Mouse (Mus musculus): ENCODE measurements around the gene Apoc4. TPM values are rescaled to one million over a fixed set of nuclear protein-coding genes. Genes with fewer than 3 reads are reported as not detected.
A peak's percentile ranks its signal among the peaks of the same experiment; 100 is the strongest.

The Apoc4 gene
- total and polyA plus RNA-seq, 3 experiments, result 0.22 to 0.27 TPM; not detected in 1

- no peak for TF ChIP-seq POLR2AphosphoS5 (IDR thresholded peaks at IDR 0.05; ENCODE audit: insufficient replicate concordance, low read depth, low read length)
- no peak for TF ChIP-seq CTCF (IDR thresholded peaks at IDR 0.05; ENCODE audit: low read depth, low read length)
- TF ChIP-seq TAL1 (conservative IDR thresholded peaks at IDR 0.05; ENCODE audit: low read depth, low read length), result no peak
- no peak for TF ChIP-seq GATA1 (IDR thresholded peaks at IDR 0.05; ENCODE audit: borderline replicate concordance, low read length)
- TF ChIP-seq GATA2 (IDR thresholded peaks at IDR 0.05; ENCODE audit: borderline replicate concordance, low read depth, low read length), result no peak
- DNase-seq (ENCODE audit: low spot score) (no peak), ATAC-seq (ENCODE audit: extremely low read depth, insufficient number of reproducible peaks, low FRiP score, poor library complexity, severe bottlenecking) (no peak)
- no peaks in the 10 kb centered on the region for H3K9me3 ChIP-seq (replicated peaks)
- no peak overlapping the region for H3K4me3 ChIP-seq (ENCODE audit: low read depth, low read length)
- H3K27me3 ChIP-seq (ENCODE audit: insufficient read depth, low read length), result peaks cover 8% of the 10 kb centered on the region; the same call in 1 of the 2 replicates
- H3K36me3 ChIP-seq (replicated peaks), result no peaks in the 10 kb centered on the region
- peaks cover 14% of the 10 kb centered on the region; the same call in 1 of the 2 replicates for H3K4me1 ChIP-seq (ENCODE audit: insufficient read depth, low read depth, low read length)
Observed at GRCm38 (mm10) chr7:19675824-19676223, 5.5 kb downstream of the Apoc4 start.

- DNase-seq (ENCODE audit: low spot score) (no peak), ATAC-seq (ENCODE audit: extremely low read depth, insufficient number of reproducible peaks, low FRiP score, poor library complexity, severe bottlenecking) (no peak)
- peaks cover 29% of the 10 kb centered on the region for H3K4me1 ChIP-seq (ENCODE audit: insufficient read depth, low read depth, low read length)
- H3K9me3 ChIP-seq (replicated peaks), result no peaks in the 10 kb centered on the region
- H3K4me3 ChIP-seq (ENCODE audit: low read depth, low read length), result no peak overlapping the region
- H3K36me3 ChIP-seq (replicated peaks), result no peaks in the 10 kb centered on the region
- TF ChIP-seq TAL1 (conservative IDR thresholded peaks at IDR 0.05; ENCODE audit: low read depth, low read length) (no peak), CTCF (IDR thresholded peaks at IDR 0.05; ENCODE audit: low read depth, low read length) (no peak), POLR2AphosphoS5 (IDR thresholded peaks at IDR 0.05; ENCODE audit: insufficient replicate concordance, low read depth, low read length) (no peak), GATA1 (IDR thresholded peaks at IDR 0.05; ENCODE audit: borderline replicate concordance, low read length) (no peak), GATA2 (IDR thresholded peaks at IDR 0.05; ENCODE audit: borderline replicate concordance, low read depth, low read length) (no peak)
- peaks cover 5% of the 10 kb centered on the region; the same call in 1 of the 2 replicates for H3K27me3 ChIP-seq (ENCODE audit: insufficient read depth, low read length)
Observed at GRCm38 (mm10) chr7:19673083-19673699, 8.1 kb downstream of the Apoc4 start.

GRCm38 (mm10) chr7:19671511-19671910, 9.8 kb downstream of the Apoc4 start:
- peaks cover 8% of the 10 kb centered on the region for H3K27me3 ChIP-seq (ENCODE audit: insufficient read depth, low read length)
- no peak for TF ChIP-seq GATA2 (IDR thresholded peaks at IDR 0.05; ENCODE audit: borderline replicate concordance, low read depth, low read length)
- no peak for TF ChIP-seq POLR2AphosphoS5 (IDR thresholded peaks at IDR 0.05; ENCODE audit: insufficient replicate concordance, low read depth, low read length)
- no peak for TF ChIP-seq GATA1 (IDR thresholded peaks at IDR 0.05; ENCODE audit: borderline replicate concordance, low read length)
- TF ChIP-seq TAL1 (conservative IDR thresholded peaks at IDR 0.05; ENCODE audit: low read depth, low read length), result no peak
- no peak for TF ChIP-seq CTCF (IDR thresholded peaks at IDR 0.05; ENCODE audit: low read depth, low read length)
- H3K9me3 ChIP-seq (replicated peaks), result no peaks in the 10 kb centered on the region
- ATAC-seq (ENCODE audit: extremely low read depth, insufficient number of reproducible peaks, low FRiP score, poor library complexity, severe bottlenecking), result no peak
- H3K4me3 ChIP-seq (ENCODE audit: low read depth, low read length), result no peak overlapping the region
- no peak for DNase-seq (ENCODE audit: low spot score)
- H3K36me3 ChIP-seq (replicated peaks), result no peaks in the 10 kb centered on the region
- H3K4me1 ChIP-seq (ENCODE audit: insufficient read depth, low read depth, low read length), result peaks cover 31% of the 10 kb centered on the region

GRCm38 (mm10) chr7:19668947-19669721, 12.1 kb downstream of the Apoc4 start:
- ATAC-seq (ENCODE audit: extremely low read depth, insufficient number of reproducible peaks, low FRiP score, poor library complexity, severe bottlenecking) (peak; percentile 47; the same call in 1 of the 2 replicates), DNase-seq (ENCODE audit: low spot score) (peak; percentile 86)
- Histone ChIP-seq H3K9me3 (replicated peaks) (no peaks in the 10 kb centered on the region), H3K36me3 (replicated peaks) (no peaks in the 10 kb centered on the region), H3K4me3 (ENCODE audit: low read depth, low read length) (no peak overlapping the region; the same call in 1 of the 2 replicates), H3K27me3 (ENCODE audit: insufficient read depth, low read length) (peaks cover 6% of the 10 kb centered on the region), H3K4me1 (ENCODE audit: insufficient read depth, low read depth, low read length) (peaks cover 35% of the 10 kb centered on the region)
- TF ChIP-seq GATA2 (IDR thresholded peaks at IDR 0.05; ENCODE audit: borderline replicate concordance, low read depth, low read length) (no peak), TAL1 (conservative IDR thresholded peaks at IDR 0.05; ENCODE audit: low read depth, low read length) (no peak), CTCF (IDR thresholded peaks at IDR 0.05; ENCODE audit: low read depth, low read length) (peak; percentile 75), GATA1 (IDR thresholded peaks at IDR 0.05; ENCODE audit: borderline replicate concordance, low read length) (no peak), POLR2AphosphoS5 (IDR thresholded peaks at IDR 0.05; ENCODE audit: insufficient replicate concordance, low read depth, low read length) (no peak)

GRCm38 (mm10) chr7:19667434-19667833, 13.8 kb downstream of the Apoc4 start:
- no peak for ATAC-seq (ENCODE audit: extremely low read depth, insufficient number of reproducible peaks, low FRiP score, poor library complexity, severe bottlenecking)
- no peak overlapping the region for H3K4me3 ChIP-seq (ENCODE audit: low read depth, low read length)
- peaks cover 45% of the 10 kb centered on the region for H3K4me1 ChIP-seq (ENCODE audit: insufficient read depth, low read depth, low read length)
- no peak for DNase-seq (ENCODE audit: low spot score)
- TF ChIP-seq GATA2 (IDR thresholded peaks at IDR 0.05; ENCODE audit: borderline replicate concordance, low read depth, low read length), result no peak
- no peaks in the 10 kb centered on the region for H3K9me3 ChIP-seq (replicated peaks)
- H3K27me3 ChIP-seq (ENCODE audit: insufficient read depth, low read length), result peaks cover 6% of the 10 kb centered on the region
- peaks cover 14% of the 10 kb centered on the region for H3K36me3 ChIP-seq (replicated peaks)

GRCm38 (mm10) chr7:19666750-19667149, 14.5 kb downstream of the Apoc4 start:
- DNase-seq (ENCODE audit: low spot score) (no peak), ATAC-seq (ENCODE audit: extremely low read depth, insufficient number of reproducible peaks, low FRiP score, poor library complexity, severe bottlenecking) (no peak)
- H3K9me3 ChIP-seq (replicated peaks), result no peaks in the 10 kb centered on the region
- peaks cover 52% of the 10 kb centered on the region for H3K4me1 ChIP-seq (ENCODE audit: insufficient read depth, low read depth, low read length)
- peaks cover 6% of the 10 kb centered on the region for H3K27me3 ChIP-seq (ENCODE audit: insufficient read depth, low read length)
- no peak for TF ChIP-seq GATA1 (IDR thresholded peaks at IDR 0.05; ENCODE audit: borderline replicate concordance, low read length)
- no peak for TF ChIP-seq GATA2 (IDR thresholded peaks at IDR 0.05; ENCODE audit: borderline replicate concordance, low read depth, low read length)
- TF ChIP-seq TAL1 (conservative IDR thresholded peaks at IDR 0.05; ENCODE audit: low read depth, low read length), result no peak
- no peak for TF ChIP-seq POLR2AphosphoS5 (IDR thresholded peaks at IDR 0.05; ENCODE audit: insufficient replicate concordance, low read depth, low read length)
- TF ChIP-seq CTCF (IDR thresholded peaks at IDR 0.05; ENCODE audit: low read depth, low read length), result no peak
- no peak overlapping the region for H3K4me3 ChIP-seq (ENCODE audit: low read depth, low read length)
- peaks cover 21% of the 10 kb centered on the region for H3K36me3 ChIP-seq (replicated peaks)
